Mouse (Mus musculus) WW6 (cell line): ENCODE results near the gene Map3k14.

Experiments used
- DNase-seq: peaks from one replicate; pipeline ENCODE4 v3.0.0-alpha.2; 2013; ENCODE audit warnings: low read depth, low spot score

Gene Map3k14

DNA sequence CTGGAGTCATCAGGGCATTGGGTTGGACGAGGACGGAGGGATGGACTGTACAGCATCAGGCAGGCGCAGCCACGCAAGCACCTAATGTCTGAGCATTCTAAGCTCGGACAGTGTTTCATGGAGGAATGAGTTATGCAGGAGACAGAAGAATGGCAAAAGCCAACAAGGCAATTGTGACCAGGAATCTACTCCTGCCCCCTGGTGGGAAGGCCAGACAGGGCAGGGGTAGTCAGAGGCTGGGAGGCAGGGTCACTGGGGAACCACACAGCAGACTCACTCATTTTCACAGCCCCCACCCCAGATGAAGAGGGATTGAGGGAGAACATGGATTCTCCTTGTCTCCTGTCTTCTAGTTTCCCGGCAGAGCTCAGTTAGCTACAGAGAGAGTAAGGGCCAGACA lies 4.7 kb upstream of the Map3k14 start:
- DNase-seq = no peak

GRCm38 (mm10) chr11:103269426-103269825 lies 2.2 kb upstream of the Map3k14 start:
- DNase-seq = no peak

DNA sequence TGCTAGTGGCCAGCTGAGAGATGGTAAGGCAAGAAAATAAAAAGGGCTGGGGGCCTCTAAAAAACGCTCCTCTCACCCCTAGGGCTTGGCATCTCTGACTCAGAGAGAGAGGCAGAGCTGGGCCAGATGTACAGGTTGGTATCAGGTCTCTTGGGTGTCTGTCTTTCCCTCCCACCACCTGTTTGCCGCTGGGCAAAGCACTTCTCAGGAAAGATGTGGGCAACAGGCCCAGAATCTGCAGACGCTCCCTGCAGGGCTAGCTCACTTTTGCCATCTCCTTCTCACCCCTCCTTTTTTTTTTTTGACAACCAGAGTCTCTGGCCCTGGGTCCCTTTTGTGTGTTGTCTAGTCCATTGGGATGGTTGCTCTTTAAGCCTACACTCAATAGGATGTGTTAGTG lies 1.6 kb upstream of the Map3k14 start:
- no peak for DNase-seq

DNA sequence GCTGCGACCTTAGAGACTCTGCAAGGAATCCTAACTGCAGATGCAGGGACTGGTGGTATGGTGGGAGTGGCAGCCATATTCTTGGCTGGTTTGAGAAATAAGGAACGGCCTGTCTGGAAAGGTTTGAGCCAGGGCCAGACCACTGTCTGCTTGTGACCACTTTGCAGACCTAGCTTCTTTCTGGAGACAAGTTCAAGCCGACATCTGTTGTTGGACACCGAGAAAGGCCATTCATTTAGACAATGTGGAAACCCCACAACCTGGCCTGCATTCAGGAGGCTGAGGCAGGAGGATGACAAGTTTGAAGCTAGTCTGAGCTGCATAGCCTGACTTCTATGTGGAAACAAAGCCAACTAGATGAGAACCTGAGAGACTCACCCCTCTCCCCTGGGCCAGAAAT lies 1.1 kb upstream of the Map3k14 start:
- no peak for DNase-seq

DNA sequence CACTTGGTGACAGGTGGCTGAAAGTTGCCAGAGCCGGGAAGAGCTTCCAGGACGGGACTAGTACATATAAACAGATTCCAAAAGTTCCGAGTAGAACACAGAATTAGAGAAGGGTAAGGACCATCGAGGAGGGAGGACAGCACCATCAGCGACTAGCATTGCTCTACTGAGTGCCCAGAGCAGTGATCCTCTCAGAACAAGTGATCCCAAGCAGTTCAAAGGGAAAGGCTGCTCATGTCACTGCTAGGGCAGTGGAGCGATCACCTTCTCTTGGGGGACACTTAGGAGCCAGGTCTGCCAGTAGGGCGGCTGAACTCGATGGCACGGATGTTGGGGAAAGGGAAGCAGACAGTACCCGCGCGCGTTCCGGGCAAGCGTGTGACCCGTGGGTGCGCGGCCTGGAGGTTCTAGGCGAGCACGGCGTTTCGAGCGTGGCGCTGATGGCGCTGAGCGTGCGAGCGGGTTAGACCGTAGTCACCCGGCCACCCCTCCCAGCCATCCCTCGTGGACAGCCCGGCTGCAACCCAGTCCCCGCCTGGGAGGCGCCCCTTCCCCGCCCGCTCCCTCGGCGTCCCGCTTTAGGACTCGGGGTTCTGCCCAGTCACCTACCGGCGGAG lies 435 bp downstream of the Map3k14 start:
- no peak for DNase-seq

GRCm38 (mm10) chr11:103265856-103266255 lies 1.4 kb downstream of the Map3k14 start:
- no peak for DNase-seq

GRCm38 (mm10) chr11:103265211-103265610 lies 2.1 kb downstream of the Map3k14 start:
- DNase-seq = no peak

DNA sequence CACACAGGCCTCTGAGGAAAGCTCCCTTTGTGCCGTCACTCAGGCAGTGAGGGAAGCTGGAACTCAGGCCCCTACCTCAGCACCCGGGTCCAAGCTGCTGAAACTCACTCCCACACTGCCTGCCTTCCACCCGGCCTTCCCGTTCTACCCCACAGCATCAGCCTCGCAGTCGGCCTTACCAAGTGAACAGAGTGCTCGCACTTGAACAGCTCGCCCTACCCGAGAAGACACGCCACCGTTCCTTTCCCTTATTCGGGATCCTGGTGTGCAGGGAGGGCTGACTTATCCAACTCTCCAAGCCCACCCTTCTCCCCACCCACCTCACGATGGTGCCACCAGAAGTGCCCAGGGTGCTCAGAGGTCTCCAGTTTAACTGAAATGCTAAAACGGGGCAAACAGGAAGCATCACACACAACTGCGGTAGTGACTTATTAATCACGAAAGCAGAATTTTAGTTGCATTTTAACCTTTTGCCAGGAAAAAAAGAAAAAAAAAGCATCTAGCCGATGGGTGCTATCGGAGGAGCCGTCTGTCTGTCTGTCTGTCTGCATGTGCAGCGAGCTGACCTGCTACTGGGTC lies 2.8 kb downstream of the Map3k14 start:
- no peak for DNase-seq

- DNase-seq = no peak
Measured at GRCm38 (mm10) chr11:103263551-103263950, 3.7 kb downstream of the Map3k14 start.

DNA sequence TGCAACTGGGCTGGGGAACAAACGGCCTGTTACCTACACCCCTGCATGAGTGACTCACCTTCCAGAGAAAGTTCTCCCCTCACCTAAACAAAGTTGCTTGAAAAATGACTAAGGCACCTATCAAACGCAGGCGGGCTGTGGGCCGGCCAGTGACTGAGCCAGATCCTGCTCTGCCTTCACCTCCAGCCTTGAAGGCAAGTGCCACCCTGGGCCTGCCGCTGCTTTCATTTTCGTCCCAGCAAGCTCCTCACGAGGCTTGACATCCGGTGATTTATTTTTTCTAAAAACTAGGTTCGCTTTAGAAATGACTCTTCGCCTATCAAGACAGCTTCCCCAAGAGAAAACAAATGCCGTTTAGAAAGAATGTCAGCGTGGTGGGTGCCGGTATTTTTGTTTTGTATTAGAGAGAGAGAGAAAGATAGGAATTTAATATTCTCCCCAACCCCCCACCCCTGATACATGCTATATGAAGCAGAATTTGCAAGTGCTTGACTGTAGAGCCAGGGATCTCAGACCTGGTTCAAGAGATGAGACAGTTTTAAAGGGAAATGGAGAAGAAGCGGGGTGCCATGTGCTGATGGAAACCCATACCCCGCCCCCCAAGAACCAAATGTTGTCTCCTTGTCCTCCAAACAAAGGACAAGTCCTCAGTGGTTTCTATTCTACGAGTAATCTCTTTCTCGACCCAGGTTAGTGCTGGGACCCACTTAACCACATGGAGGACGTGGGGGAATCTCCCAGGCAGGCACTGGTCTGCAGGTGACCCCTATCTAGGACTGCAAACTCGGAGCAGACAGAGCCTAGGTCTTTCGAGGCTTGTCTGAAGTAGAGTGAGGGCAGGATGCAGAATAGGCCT lies 4.6 kb downstream of the Map3k14 start:
- DNase-seq = no peak

- no peak for DNase-seq
Measured at GRCm38 (mm10) chr11:103261671-103262411, 5.4 kb downstream of the Map3k14 start.

DNA sequence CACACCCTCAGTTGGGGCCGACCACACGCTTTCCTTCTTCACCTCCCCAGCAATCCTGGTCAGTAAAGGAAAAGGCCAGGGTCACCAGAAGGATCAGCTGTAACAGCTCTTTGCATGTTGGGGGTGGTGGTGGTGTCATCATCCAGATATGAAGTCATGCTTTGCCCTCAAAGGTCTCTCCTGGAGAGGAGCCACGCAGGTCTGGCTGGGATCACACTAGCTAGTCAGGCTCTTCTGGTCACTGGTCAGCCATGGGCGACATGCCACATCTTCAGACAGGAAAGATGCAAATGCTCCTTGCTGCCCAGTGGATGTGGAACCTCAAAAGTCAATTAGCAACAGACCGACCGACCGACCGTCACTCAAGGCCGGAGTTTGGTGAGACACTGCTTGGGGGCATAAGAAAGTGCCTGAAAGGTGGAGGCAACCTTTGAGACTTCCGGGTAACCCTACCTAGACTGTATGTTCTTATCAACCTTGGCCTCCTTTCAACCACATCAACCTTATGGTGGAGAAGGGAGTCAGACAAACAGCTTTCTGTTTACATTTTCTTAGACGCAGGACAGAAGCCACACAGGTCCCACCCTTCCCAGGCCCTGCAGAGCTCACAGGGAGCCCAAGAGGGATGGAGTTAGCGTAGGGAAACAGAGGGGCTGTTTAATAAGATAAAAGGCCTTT lies 6.6 kb downstream of the Map3k14 start:
- no peak for DNase-seq

GRCm38 (mm10) chr11:103260034-103260433 lies 7.2 kb downstream of the Map3k14 start:
- no peak for DNase-seq

GRCm38 (mm10) chr11:103257938-103258481 lies 9.3 kb downstream of the Map3k14 start:
- no peak for DNase-seq

DNA sequence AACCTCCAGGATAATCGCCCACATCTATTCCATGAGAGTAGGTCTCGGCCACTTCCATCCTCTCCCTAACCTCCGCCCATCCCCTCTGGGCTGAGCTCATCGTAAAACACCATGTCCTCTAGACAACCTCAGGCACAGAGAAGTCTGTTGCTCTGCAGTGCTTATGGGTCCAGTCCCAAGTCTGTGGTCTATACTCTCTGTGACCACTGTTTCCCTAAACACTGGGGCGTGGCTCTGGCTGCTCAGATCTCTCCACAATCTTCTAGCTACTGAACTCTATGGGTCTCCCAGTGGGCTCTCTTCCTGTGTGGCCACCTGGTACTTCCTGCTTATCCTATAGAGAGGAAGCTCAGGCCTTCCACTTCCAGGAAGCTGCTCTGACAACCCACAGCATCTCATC lies 13.7 kb downstream of the Map3k14 start:
- no peak for DNase-seq

DNA sequence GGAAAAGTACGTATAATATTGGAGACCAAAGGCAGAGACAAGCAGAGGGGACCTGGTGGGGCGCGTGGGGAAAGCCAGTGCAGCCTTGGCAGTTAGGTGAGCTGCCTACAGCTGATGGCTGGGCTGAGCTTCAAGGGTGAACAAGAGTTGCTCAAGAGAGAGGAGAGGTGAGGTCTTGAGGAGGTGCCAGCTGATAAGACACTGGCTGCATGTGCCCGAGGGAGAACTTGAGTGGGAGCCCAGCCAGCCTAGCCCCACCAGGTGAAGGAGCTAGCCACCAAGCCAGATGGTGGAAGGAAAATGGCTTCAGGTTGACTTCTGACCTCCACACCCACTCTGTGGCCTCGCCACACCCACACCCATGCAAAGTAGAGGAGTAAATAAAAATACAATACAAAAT lies 14.9 kb downstream of the Map3k14 start:
- no peak for DNase-seq

DNA sequence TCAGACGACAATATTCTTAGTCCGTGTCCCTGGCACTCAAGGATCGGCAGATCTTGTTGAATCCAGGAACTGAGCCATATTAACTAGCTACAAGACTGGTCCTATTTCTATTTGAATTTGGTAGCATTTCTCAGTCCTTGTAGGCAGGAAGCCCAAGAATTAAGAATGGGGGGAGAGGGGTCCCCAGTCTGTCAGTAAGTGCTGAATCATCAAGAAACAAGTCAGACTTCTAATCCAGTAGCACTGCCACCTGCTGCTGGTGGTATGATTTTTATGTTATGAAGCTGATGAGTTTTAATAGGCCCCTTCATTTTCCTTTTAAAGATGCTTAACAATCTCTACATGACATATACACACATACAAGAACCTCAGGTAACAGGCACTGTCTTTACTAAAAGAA lies 16.9 kb downstream of the Map3k14 start:
- no peak for DNase-seq

DNA sequence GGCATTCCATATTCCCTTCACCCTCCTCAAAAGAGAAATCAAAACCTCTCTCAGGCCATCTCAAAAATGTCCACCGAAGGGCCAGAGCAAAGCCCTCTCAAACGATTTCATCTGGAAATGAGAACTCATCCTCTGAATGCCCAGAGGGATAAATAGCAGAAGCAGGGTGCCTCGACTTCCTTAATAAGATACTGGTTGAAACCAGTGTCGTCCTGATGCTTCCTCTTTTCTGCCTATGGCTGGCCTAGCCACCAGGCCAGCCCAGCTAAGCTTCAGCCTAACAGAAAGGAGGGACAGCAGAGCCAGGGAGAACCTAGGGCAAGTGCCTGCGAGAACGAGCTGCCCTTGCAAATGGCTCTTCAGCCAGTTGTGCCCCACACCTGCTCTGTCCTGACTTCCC lies 17.8 kb downstream of the Map3k14 start:
- DNase-seq = no peak

GRCm38 (mm10) chr11:103248837-103249236 lies 18.4 kb downstream of the Map3k14 start:
- no peak for DNase-seq

DNA sequence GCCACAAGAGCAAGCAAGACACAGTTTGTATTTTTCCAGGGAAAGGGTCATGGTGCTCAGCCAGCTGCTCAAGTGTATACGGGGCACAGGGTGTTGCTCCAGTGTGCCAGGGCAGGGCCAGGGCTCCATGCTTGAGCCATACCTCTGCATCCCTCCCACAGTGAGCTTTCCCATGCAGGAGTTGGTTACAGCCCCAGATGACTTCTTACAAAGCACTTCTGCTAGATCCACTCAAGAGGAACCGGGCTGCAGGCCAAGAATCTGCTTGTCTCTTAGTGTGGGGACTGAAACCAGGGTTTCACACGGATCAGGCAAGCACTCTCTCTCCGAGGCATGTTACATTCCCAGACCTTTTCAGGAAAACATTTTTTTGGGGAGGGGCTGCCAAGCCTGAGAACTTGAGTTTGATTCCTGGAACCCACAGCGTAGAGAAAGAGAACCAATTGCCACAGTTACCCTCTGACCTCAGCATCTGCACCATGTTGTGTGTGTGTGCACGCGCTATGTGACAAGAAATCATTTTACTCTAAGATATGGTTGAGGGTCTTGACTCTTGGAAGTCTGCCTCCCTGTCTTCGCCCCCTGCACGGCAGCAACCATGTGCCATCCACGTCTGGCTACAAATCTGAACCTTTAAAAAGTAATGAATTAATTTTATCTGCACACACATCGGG lies 19.6 kb downstream of the Map3k14 start:
- DNase-seq = no peak
